Mouse (Mus musculus) bone marrow macrophage, adult 2 months (primary cell): ENCODE results near the gene 4930412O13Rik.

Experiments
- CTCF ChIP-seq: IDR thresholded peaks from 2 replicates; pipeline ENCODE4 v1.5.1; 2012; ENCODE audit warnings: low read depth, mild to moderate bottlenecking, low read length, moderate library complexity
- POLR2A ChIP-seq: IDR thresholded peaks from 2 replicates; pipeline ENCODE4 v1.6.1; 2012; ENCODE audit warnings: mild to moderate bottlenecking, low read depth, low read length, borderline replicate concordance

DNA sequence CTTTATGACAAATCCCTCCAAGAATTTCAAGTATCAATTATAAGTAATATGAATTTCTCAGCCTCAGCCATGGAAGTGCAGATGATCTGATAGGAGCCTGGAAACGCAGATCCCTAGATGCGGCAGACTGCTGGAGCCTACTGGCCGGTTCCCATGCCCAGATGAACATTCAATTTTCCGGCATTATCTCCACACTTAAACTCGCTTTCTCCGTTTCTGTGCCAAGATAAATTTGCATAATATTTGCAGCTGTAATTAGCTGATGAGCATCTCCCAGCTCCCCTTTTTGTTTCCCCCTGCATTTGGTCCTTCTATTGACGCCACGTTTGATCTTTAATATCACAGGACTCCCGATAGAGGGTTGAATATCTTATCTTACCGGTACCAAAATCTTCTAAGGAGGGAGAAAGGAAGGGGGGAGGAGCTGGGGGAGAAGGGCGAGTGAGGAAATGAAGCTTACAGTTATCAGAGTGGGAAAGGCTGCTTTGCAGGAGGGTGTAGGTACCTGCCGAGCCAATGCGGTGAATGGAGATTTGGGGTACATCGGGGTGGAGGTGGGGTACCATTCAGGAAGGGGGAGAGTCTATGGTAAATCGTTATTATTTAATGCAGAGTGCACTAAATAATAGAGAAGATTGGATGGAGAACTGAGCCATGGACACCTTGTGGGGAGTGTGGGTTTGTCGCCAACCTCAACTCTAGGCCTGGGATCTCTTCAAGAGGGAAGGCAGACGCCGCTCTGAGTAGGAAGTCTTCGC lies 14.0 kb downstream of the 4930412O13Rik start:
- TF ChIP-seq CTCF (no peak), POLR2A (no peak)
